Mouse (Mus musculus) liver, embryonic 14.5 days (tissue): ENCODE measurements at regions not wholly inside any gene's neighbourhood (a gene's known extent, or its start where the extent isn't known, plus 50 kb on each side); places are given as distances from the start of the nearest gene placed in this dataset.

Experiments
- ATAC-seq: fragments of 200-750 bp; cut with Nextera tagmentation; 2 replicates; pipeline ENCODE4 v1.8.0; 2017; ENCODE audit warnings: moderate number of reproducible peaks, mild to moderate bottlenecking, moderate library complexity; ENCODE audit not compliant: insufficient read depth
- DNase-seq, 3 experiments: peaks; one replicate each; pipeline ENCODE4 v3.0.0-alpha.2; 2012 to 2013; ENCODE audit warnings: low read depth in 3 of 3, low spot score in 3 of 3
- H3K27ac ChIP-seq: fragments of 300-500 bp; sonication (generic); 2 replicates; pipeline ENCODE4 v1.5.1; 2014; ENCODE audit warnings: moderate library complexity, mild to moderate bottlenecking, control low read depth, inconsistent platforms
- H3K27me3 ChIP-seq: fragments of 300-500 bp; sonication (generic); 2 replicates; pipeline ENCODE4 v1.6.1; 2014; ENCODE audit warnings: mild to moderate bottlenecking, low read length, moderate library complexity; ENCODE audit not compliant: control insufficient read depth, insufficient read depth
- H3K36me3 ChIP-seq: fragments of 300-500 bp; sonication (generic); replicated peaks from 2 replicates; pipeline ENCODE4 v1.6.1; 2014; ENCODE audit warnings: low read depth; ENCODE audit not compliant: control insufficient read depth, insufficient read depth
- H3K4me1 ChIP-seq, 2 experiments: fragments of 200-500 bp in 1 of 2; fragments of 300-500 bp in 1 of 2; sonication (generic) in 1 of 2; replicated peaks; 2 replicates each; pipeline ENCODE4 v1.6.1; 2012 to 2014; ENCODE audit warnings: antibody characterized with exemption in 1 of 2, inconsistent platforms in 1 of 2, low read length in 1 of 2; ENCODE audit not compliant: control insufficient read depth in 2 of 2, insufficient read depth in 2 of 2
- H3K4me2 ChIP-seq: fragments of 300-500 bp; sonication (generic); 2 replicates; pipeline ENCODE4 v1.6.1; 2014; ENCODE audit warnings: low read depth, mild to moderate bottlenecking, control low read depth, moderate library complexity
- H3K4me3 ChIP-seq, 2 experiments: fragments of 200-500 bp in 1 of 2; fragments of 300-500 bp in 1 of 2; sonication (generic) in 1 of 2; 2 replicates each; pipeline ENCODE4 v1.5.1; 2012 to 2014; ENCODE audit warnings: low read depth in 2 of 2, low read length in 2 of 2, mild to moderate bottlenecking in 2 of 2, control low read depth in 1 of 2, inconsistent platforms in 1 of 2, moderate library complexity in 1 of 2; ENCODE audit not compliant: insufficient read depth in 1 of 2
- H3K9ac ChIP-seq: fragments of 300-500 bp; sonication (generic); replicated peaks from 2 replicates; pipeline ENCODE4 v1.6.1; 2014; ENCODE audit warnings: mild to moderate bottlenecking, control low read depth, moderate library complexity
- H3K9me3 ChIP-seq: fragments of 300-500 bp; sonication (generic); 2 replicates; pipeline ENCODE4 v1.6.1; 2016; ENCODE audit warnings: low read length, mixed read lengths; ENCODE audit not compliant: control insufficient read depth
- CTCF ChIP-seq: IDR thresholded peaks from 2 replicates; pipeline ENCODE4 v1.5.1; 2016; ENCODE audit warnings: antibody characterized with exemption, low read depth, control low read depth
- EP300 ChIP-seq: IDR thresholded peaks from 2 replicates; pipeline ENCODE4 v1.6.1; 2016; ENCODE audit warnings: antibody characterized with exemption, low read depth
- WGBS: fragments of 180-500 bp; shearing (Covaris S2); extraction: QIAGEN DNeasy Blood & Tissue Kit; methylation state at CpG from one replicate; pipeline ENCODE4 v1.1.7; 2014; ENCODE audit not compliant: insufficient replicate concordance; 5-methylcytosine and 5-hydroxymethylcytosine counted together

- Histone ChIP-seq H3K9me3 (no peaks in the 10 kb centered on the region), H3K4me2 (no peak overlapping the region), H3K4me1 (no peaks in the 10 kb centered on the region), H3K27ac (no peak overlapping the region), H3K36me3 (no peaks in the 10 kb centered on the region), H3K4me3 (no peak overlapping the region), H3K9ac (no peak overlapping the region), H3K27me3 (no peaks in the 10 kb centered on the region)
- DNase-seq (no peak), ATAC-seq (no peak)
- TF ChIP-seq CTCF (no peak), EP300 (no peak)
- 56% methylated on average over 7 of the region's 7 CpGs for WGBS
Observed at GRCm38 (mm10) chr10:125912207-125912606, 53.8 kb upstream of the Lrig3 start.
